Mouse (Mus musculus): Measurements from ENCODE around the gene Hsf3.
"Not testable (repeated sequence)": the region's sequence is repeated elsewhere in the genome, so short reads cannot be mapped to it uniquely, and the experiment has no call there.

Gene Hsf3

DNA sequence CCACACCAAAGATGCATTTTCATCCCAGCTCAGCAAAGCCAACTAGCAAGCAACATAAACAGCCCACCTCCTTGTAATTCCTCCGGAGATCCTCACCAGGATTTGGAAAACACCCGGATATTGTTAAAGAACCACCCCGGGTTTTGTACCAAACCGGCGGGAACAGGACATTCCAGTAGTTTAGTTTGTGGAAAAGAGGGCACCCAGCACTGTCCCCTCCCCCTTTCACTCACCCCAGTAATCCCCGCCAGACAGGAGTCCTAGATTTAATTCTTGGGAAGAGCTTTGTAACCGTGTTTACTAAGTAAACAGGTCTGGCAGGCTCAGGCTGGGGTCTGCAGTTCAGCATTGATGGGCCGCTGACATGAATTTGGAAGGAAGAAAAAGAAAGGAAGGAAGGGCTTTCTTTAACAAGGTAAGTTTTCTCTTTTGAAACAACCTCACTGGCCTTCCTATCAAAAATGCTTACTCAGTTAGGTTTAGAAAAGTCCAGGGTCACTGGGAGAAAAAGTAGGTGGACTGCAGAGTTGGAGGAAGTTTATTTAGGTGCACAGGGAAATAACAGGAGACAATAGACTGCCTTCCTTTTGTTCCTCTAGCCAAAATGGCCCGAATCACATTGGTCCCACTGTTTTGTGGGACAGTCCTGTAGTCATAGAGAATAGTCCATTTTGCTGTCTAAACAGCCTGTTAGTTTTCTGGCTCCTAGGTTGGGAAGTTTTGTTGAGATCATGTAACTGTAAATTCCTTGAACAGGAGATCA, at the start of gene Hsf3:
Hsf3 (minus strand) TSS at position 94 of the 763 bp plus-strand sequence.
- ATAC-seq (ENCODE audit: insufficient number of reproducible peaks, low FRiP score, low TSS enrichment) = no peak

DNA sequence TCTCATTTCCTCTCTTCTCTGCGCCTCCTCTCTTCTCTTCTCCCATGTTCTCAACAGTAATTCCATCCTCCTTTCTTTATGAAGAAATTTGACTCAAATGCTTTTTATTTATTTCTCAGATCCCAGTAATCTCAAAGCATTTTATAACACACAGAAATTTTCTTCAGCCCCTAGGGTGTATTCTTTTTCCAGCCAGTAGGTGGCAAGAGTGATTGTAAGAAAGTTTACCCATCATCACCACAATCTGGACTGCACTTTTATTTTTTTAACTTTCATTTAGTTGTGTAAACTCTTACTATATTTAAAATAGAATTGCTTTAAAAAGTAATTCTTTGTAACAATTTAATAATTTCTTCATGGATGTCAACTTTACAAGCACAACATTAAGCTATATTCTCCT, 45.5 kb upstream of the Hsf3 start:
- no peak for ATAC-seq (ENCODE audit: insufficient number of reproducible peaks, low FRiP score, low TSS enrichment)

DNA sequence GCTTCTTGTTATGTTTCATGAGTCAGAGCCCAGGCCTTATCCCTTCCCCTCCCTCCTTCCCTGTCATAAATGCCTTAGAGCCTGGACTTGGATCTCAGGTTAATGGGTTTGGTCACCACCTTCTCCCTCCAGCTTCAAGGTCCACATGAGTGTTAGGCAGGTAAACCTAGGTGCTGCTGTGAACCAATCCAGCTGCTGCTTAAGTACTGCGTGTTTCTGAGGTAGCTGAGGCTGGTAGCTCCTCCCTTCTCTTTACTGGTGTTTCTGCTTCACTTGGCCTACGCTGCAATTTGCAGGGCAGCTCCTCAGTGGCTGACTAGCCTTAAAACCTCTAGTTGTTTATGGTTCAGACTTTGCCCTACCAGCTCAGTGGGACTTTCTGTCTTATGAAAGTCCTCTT, 945 bp downstream of the Hsf3 start, which contains the start of gene Heph:
Heph (plus strand) TSS at position 211 of the 400 bp plus-strand sequence.
- no peak for ATAC-seq (ENCODE audit: insufficient number of reproducible peaks, low FRiP score, low TSS enrichment)

DNA sequence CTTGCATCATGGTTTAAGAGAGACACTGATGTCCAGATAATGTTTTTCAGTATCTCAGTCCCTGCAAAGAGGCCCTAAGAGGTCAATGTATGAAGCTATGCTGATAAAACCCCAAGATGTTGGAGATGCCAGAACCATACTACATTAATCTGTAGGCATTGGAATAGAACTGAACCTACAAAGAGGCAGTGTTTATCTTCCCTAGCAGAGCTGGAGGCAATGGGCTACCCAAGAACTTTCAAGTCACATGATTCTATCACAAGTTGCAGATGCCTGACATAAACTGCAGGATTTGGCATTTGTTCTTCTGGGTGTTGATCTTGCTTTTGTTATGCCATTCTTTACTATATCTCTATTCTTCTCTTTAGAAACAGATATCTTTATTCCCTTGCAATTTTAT, 36.7 kb downstream of the Hsf3 start:
- no peak for ATAC-seq (ENCODE audit: insufficient number of reproducible peaks, low FRiP score, low TSS enrichment)

DNA sequence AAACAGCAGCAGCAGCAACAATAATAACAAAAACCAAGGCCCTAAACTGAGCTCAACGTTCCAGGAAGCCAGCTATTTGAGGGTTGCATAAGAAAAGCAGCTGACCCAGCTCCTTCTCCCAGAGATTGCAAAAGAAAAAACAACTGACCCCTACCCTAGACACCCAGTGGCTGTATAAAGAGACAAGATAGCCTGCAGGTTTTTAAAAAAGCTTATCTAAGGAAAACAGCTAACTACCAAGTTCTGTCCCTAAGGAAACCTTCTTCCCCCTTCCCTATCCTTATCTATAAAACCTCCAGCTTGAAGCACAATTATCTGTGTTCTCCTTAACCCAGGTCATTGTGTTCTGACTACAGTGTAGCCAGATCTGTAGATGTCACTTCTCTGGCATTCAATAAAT, 38.4 kb downstream of the Hsf3 start:
- no peak for ATAC-seq (ENCODE audit: insufficient number of reproducible peaks, low FRiP score, low TSS enrichment)

DNA sequence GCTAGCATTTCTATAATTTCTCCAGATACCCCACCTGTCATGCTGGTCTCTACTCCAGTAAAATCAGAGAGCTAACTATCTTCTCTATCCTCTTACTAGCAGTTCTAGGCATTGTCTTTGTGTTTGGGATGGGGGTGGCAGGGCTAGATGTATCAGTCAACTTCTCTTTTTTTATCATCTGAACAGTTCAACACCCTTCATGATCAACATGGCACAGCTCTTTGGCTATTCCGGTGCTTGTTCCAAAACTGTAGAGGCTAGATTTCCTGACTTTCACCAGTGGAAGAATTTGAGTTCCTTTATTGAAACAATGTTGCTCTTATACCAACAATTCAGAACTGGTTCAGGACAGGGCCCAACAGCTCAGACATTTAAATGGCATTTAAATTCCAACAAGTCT, 39.1 kb downstream of the Hsf3 start:
- ATAC-seq (ENCODE audit: insufficient number of reproducible peaks, low FRiP score, low TSS enrichment) = no peak

DNA sequence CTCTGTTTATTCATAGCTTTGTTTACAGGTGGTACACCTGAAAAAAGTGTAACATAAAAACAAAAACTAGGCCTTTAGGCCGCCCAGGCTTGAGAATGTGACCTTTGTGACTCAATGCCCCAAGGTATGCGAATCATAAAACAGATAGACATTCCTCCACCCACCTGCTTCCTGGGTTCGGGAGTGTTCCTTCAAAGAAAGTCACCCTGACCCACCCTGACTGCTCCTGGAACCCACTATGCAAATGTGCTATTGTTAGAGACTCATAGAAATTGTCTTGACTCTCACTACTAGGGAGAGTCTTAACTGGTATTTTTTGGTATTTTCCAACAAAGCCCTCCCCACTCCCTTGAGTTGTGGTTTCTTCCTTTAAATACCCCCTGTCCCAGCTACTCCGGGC, 40.7 kb downstream of the Hsf3 start:
- ATAC-seq (ENCODE audit: insufficient number of reproducible peaks, low FRiP score, low TSS enrichment) = not testable (repeated sequence)

DNA sequence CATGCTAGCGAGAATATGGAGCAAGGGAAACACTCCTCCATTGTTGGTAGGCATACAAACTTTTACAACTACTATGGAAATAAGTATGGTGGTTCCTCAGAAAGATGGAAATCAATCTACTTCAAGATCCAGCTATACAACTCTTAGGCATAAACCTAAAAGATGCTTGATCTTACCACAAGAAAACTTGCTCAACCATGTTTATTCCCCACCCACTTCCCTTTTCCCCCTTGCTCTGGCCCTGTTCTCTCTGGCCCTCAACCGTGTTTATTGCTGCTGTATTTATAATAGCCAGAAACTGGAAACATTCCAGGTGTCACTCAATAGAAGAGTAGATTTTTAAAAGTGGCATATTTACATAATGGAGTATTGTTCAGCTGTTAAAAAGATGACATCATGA, 117.0 kb downstream of the Hsf3 start:
- no peak for ATAC-seq (ENCODE audit: insufficient number of reproducible peaks, low FRiP score, low TSS enrichment)

DNA sequence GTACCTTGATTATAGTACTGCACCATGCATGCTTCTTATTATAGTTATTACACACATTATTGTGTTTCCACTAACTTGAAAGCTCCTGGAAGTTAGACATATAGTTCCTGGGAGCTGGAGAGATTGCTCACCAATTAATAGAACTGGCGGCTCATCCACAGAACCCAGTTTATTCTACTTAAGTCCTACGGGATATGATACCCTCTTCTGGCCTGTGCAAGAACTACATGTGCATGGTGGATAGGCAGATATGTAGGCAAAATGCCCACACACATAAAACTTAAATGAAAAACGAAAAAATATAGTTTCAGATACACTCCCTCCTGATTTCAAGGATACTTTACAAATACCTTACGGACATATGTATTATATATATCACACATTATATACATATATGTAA, 126.3 kb downstream of the Hsf3 start:
- ATAC-seq (ENCODE audit: insufficient number of reproducible peaks, low FRiP score, low TSS enrichment) = no peak

DNA sequence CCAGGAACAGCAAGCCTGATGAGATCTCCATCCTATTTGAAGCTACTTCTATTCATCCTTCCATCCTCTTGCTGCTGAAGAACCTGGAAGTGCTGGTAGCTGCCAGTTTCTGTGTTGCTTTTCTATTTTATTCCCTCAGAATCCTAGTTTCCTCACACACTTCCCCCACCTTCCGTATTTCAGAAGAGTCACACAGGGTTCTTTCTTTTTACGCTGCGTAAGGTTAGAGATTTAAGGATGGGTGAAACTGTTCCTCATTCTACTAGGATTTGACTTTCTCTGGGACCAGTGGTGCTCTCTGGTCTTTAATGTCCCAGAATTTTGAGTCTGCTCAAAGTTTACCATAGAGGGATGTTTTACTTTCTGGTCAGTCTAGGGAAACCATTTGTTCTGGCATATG, 162.8 kb downstream of the Hsf3 start, which contains the start of gene Vsig4:
Vsig4 (minus strand) TSS at position 101 of the 400 bp plus-strand sequence.
- no peak for ATAC-seq (ENCODE audit: insufficient number of reproducible peaks, low FRiP score, low TSS enrichment)

DNA sequence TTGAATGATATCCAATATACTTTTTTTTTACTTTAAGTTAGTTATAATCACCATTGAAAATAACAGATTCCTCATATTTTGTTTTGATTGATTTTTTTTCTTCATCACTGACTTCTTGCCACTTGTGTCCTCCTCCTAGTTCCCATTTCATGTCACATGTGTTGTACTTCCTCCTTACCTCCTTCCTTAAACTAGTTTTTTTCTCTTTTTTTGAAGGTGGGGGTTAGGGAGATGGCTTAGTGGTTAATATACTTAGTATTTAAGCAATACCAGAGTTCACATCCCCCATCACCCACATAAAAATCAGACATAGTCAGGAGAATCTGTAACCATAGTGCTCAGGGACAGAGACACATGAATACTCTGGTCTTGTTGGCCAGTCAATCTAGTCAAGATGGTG, 199.6 kb downstream of the Hsf3 start:
- no peak for ATAC-seq (ENCODE audit: insufficient number of reproducible peaks, low FRiP score, low TSS enrichment)

Measured in cerebellum, adult (tissue).